Mouse (Mus musculus) testis, adult 2 months (tissue): ENCODE measurements around the gene Ubxn6.

Experiments
- CTCF ChIP-seq: fragments of 200-500 bp; IDR thresholded peaks from 2 replicates; pipeline ENCODE4 v1.5.1; 2012; ENCODE audit warnings: low read depth, mild to moderate bottlenecking, inconsistent platforms, low read length, moderate library complexity; ENCODE audit not compliant: control insufficient read depth, insufficient read depth, insufficient replicate concordance
- POLR2A ChIP-seq: fragments of 200-500 bp; IDR thresholded peaks from 2 replicates; pipeline ENCODE4 v1.6.1; 2012; ENCODE audit warnings: low read depth, mild to moderate bottlenecking, inconsistent platforms, low read length, moderate library complexity; ENCODE audit not compliant: control insufficient read depth

GRCm38 (mm10) chr17:56057381-56058120 is 17.3 kb downstream of the Ubxn6 start:
- TF ChIP-seq CTCF (no peak), POLR2A (no peak)
